Mouse (Mus musculus): Measurements from ENCODE around the gene Rpl38.

The Rpl38 gene

DNA sequence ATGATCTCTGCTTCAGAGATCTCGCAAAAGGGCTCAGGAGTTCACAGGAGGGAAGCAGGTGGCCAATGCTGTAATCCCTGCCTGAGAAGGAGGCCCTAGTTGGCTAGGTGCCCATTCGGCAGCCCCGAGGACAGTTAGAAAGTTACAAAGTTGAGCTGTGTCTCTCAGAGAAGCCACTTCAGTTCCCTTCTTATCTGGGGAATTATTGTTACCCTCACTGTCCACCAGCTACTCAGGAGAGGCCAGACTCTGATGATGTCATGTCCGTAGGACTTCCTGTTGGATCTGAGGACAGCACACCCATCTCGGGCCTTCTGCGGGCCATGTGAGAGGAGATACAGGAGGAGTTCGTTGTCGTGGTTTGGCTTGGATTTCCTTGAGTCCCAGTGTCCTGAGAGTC, 11.3 kb downstream of the Rpl38 start:
- no peak for DNase-seq (ENCODE audit: low read depth)

DNA sequence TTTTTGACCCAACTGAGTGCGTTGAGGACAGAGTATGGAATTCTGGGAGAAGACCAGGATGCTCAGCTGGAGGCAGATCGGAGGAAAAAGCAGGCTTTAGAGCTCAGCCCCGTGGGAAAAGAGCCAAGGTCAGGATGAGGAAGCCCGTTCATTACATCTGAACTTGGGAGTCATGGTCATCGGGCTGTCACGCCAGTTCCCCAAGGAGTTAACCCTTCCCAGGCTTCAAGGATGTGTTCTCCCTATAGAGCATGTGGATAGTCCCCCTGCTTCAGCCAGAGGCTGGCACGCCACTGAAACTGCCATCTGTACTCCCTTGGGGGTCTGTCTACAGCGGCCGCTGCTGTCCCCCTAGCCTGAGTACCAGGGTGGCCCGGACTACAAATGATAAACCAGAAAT, 12.0 kb downstream of the Rpl38 start:
- no peak for DNase-seq (ENCODE audit: low read depth)

DNA sequence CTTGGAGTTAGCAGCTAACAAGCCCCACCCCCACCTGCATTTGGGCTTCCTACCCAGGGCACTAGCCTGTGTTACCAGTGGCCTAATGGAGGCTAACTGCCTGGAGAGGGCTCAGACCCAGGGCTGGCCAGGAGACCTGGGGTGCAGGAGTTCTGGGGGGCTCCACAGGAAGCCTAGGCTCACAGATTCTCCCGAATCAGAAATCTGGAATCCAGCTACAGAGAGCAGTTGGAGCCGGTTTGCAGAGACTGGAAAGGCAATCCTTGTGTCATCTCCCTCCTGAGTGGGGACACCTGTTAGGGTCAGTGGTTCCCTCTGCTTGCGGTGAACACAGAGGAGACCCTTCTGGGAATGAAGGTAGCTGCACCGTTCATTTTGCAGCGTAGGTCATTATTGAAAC, 12.7 kb downstream of the Rpl38 start:
- no peak for DNase-seq (ENCODE audit: low read depth)

DNA sequence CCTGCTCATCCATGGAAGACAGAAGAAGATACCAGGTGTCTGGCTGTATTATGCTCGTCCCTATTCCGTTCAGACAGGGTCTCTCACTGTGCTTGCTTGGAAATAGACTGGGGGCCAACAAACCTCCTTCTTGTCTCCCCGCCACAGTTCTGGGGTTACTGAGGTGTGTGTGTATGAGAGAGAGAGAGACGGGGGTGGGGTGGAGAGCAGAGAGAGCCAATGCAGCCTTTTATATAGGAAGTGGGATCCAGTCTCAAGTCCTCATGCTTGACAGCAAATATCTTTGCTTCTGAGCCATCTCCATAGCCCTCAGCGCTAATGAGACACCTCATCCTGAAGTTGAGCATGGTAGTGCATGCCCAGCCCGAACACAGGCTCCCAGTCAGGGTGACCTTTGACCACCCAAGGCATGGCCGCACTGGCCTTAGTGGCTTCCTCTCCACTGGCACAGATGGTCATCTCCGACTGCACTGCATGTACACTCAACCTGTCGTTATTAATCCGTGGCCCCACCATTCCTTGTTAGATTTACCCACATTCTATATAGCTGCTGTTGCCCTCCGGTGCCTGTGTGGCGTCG, 14.1 kb downstream of the Rpl38 start:
- no peak for DNase-seq (ENCODE audit: low read depth)

DNA sequence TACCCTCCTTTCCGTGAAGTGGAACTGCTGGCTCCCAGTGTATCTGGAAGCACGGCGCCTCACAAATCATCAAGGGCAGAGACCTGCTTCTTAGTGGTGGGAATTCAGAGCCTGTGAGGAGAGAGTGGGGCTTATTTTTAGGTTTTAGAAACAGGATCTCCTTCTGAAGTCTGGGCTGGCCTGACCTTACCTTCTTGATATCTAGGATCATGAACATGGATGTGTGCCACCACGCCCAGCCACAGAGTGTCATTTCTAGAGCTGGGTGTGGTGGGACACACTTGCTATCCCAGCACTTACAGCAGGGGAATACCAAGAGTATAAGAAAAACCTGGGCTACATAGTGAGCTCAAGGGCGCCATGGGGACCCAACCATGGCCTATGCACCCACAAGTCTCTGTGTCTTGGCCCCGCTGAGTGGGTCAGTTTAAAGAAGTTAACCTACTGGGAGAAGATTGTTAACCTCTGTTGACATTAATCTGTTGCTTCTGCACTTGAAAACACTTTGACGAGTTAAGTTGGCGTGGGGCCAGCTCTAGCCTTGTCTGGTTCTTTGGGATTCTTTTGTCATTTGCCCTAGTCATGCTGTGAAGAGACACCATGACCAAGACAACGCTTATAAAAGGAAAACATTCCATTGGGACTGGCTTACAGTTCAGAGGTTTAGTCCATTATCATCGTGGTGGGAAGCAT, 14.9 kb downstream of the Rpl38 start:
- no peak for DNase-seq (ENCODE audit: low read depth)

- no peak for DNase-seq (ENCODE audit: low read depth)
Observed at GRCm38 (mm10) chr11:114683722-114684621, 15.6 kb downstream of the Rpl38 start.

DNA sequence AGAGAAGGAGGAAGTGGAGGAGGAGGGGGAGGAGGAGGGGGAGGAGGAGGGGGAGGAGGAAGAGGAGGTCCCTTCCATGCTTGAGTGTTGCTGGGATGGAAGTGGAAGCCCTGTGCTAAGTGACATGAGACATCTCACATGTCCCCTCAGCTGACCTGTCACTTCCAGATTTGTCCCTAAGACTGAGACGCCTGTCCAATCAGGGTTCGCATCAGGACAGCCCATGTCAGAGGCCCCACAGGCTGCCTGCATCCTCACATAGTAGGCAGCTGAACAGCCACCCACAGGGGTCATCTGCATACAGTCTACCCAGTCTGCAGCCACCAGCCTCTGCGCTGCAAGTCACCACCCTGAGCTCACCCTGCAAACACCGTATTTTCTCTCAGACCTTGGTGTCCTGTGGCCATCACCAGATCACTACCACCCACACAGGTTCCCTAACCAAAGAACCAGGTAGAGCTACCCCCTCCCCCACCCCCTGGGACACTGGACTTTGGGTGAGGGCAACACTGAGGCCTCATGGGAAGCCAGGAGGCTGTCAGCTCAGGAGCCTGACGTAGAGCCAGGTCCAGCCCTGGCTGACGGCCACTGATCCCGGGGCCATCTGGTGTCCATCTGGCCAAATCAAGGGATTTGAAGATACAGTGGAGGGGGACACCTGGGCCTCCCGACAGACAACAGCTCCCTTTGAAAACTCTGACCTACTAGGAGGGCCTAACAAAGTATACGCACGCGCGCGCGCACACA, 16.5 kb downstream of the Rpl38 start:
- no peak for DNase-seq (ENCODE audit: low read depth)

GRCm38 (mm10) chr11:114685526-114686040, 17.3 kb downstream of the Rpl38 start:
- DNase-seq (ENCODE audit: low read depth), result no peak

GRCm38 (mm10) chr11:114686221-114686959, 18.1 kb downstream of the Rpl38 start:
- DNase-seq (ENCODE audit: low read depth), result no peak

GRCm38 (mm10) chr11:114687574-114688188, 19.4 kb downstream of the Rpl38 start:
- DNase-seq (ENCODE audit: low read depth), result no peak

DNA sequence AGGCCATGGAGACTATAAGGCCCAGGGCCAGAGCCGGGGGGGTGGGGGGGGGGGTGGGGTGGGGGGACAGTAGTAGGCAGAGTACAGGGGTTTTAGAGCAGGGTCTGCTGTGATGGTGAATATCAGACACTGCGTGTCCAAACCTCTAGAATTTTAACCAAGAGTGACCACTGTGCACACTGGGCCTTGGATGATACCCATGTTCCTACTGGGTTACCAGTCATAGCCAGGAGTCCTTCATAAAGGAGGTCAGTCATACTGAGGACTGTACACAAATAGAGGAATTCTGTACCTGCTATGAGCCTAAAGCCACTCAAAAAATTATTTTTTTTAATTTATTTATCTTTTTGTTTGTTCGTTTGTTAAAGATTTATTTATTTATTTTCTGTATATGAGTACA, 20.4 kb downstream of the Rpl38 start:
- DNase-seq (ENCODE audit: low read depth), result no peak

DNA sequence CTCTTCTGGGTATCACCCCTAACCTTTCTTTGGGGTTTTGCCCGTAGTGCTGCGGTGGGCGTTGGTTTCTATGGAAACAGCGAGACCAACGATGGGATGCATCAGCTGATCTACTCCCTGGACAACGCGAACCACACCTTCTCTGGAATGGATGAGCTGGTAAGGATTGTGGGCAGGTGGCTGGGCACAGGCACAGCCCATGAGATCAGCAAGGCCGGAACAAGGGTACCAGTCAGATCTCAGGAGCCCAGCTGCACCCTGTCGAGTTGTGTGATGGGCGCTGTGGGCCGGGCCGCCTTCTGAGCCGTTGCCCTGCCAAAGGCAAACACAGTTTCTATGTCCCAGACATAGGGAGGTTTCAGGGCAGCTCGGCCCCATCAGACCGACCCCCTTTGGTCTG, 21.9 kb downstream of the Rpl38 start:
- DNase-seq (ENCODE audit: low read depth), result no peak

GRCm38 (mm10) chr11:114691454-114692182, 23.3 kb downstream of the Rpl38 start:
- DNase-seq (ENCODE audit: low read depth), result no peak

DNA sequence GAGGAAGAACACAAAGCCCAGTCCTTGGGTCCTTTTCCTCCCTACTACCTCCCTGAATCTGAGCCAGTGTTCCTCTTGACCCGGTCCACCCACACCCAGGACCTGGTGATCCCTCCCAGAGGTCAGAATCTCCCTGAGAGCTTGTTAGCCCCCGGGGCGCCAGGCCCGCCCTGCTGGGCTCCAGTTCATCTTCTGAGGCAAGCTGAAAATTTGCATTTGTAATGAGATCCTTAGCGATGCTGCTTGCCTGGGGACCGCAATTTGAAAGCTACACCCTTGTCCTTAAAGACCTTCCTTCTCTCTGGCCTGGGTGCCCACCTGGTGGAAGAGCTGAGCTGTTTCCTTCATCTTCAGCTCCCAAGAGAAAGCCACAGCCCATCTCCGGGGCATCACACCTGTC, 24.3 kb downstream of the Rpl38 start:
- DNase-seq (ENCODE audit: low read depth), result no peak

DNA sequence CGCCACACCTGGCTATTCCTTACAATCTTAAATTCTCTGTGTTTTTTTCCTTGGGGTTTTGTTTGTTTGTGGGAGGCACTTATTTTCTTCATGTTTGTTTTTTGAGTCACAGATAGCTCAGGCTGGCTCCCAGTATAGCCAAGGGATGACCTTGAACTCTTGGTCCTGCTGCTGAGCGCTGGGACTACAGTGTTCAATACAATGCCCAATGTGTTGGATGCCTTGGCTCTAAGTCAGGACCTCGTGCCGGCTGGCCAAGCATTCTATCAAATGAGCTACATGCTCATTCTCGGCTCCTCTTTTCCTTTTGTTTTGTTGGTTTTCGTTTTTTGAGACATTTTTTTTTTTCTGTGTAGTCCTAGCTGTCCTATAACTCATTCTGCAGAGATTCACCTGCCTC, 25.1 kb downstream of the Rpl38 start:
- no peak for DNase-seq (ENCODE audit: low read depth)

GRCm38 (mm10) chr11:114694451-114694850, 26.1 kb downstream of the Rpl38 start:
- no peak for DNase-seq (ENCODE audit: low read depth)

DNA sequence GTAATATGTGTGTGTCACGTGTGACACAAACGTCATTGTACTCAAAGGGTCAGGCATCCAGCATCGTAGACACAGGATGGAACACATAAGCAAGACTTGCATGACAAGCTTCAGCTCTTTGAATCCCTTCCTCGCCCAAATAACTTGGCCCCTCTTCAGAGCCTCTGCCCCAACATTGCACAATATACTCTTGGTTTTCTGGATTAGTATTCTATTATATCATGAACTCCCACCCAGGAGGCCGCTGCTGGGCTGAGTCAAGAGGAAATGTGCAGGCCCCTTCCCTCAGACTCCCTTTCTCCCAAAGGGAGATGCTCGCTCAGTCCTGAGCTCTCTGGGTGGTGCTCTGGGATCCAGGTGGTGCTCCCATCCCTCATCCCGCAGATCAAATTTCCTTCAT, 30.2 kb downstream of the Rpl38 start:
- no peak for DNase-seq (ENCODE audit: low read depth)

GRCm38 (mm10) chr11:114699511-114699910, 31.2 kb downstream of the Rpl38 start:
- peak; percentile 50 for DNase-seq (ENCODE audit: low read depth)

- peak; percentile 51 for DNase-seq (ENCODE audit: low read depth)
Observed at GRCm38 (mm10) chr11:114702311-114702995, 34.1 kb downstream of the Rpl38 start.

DNA sequence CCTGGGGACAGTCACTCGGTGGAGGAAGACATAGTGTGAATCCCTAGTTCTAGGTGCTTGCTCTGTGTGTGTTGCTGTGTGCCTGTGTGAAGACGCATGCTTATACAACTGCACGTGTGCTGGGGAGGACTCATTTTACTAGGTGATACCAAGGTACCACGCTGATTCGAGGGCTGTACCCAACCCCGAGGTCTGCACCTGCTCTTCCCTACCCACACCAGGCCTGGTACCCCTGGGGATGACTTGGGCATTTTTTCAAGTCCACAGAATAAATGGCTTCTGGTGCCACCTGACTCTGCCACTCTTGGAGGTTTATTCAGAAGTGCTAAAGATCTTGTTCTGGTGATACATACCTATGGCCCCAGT, 34.7 kb downstream of the Rpl38 start:
- no peak for DNase-seq (ENCODE audit: low read depth)
